Mouse (Mus musculus) left cerebral cortex, postnatal 36 days (tissue): ENCODE results near the gene Zranb1. TPM values are rescaled to one million over a fixed set of nuclear protein-coding genes. Genes with fewer than 3 reads are reported as not detected.

Experiments
- DNase-seq, 2 experiments: peaks; one replicate each; pipeline ENCODE4 v3.0.0; 2021 to 2022; ENCODE audit warnings: low spot score in 2 of 2, mixed read lengths in 1 of 2
- intact Hi-C: fragments of 180-260 bp; cut with DNase I; formaldehyde crosslinking; loops from one replicate; pipeline ENCODE4 v1.15.1; 2025
- total RNA-seq, 2 experiments: library from RNA; stranded (reverse); gene quantifications; 2 replicates each; pipeline ENCODE4 v1.2.3; 2021

The Zranb1 gene
- total RNA-seq, 2 experiments from 2014 or later, result 38.4 to 44.5 TPM

GRCm38 (mm10) chr7:132921971-132922370, 9.0 kb upstream of the Zranb1 start:
- DNase-seq, result no peak
- intact Hi-C loops, result no loop called here

GRCm38 (mm10) chr7:132925227-132925626, 5.7 kb upstream of the Zranb1 start:
- no peak for DNase-seq
- intact Hi-C loops, result no loop called here

GRCm38 (mm10) chr7:132927201-132927600, 3.7 kb upstream of the Zranb1 start:
- DNase-seq, result no peak
- intact Hi-C loops, result no loop called here

GRCm38 (mm10) chr7:132930055-132930454, 887 bp upstream of the Zranb1 start:
- intact Hi-C loops, result no loop called here
- DNase-seq, result no peak

- intact Hi-C loops, result no loop called here
- peak in 1 of 2 experiments; percentile 32 for DNase-seq
Observed at GRCm38 (mm10) chr7:132931560-132932351, 814 bp downstream of the Zranb1 start.

GRCm38 (mm10) chr7:132933331-132933730, 2.4 kb downstream of the Zranb1 start:
- DNase-seq, result no peak
- intact Hi-C loops, result no loop called here

GRCm38 (mm10) chr7:132934743-132935142, 3.8 kb downstream of the Zranb1 start:
- intact Hi-C loops, result no loop called here
- no peak for DNase-seq

- DNase-seq, result no peak
- intact Hi-C loops, result no loop called here
Observed at GRCm38 (mm10) chr7:132939118-132939517, 8.2 kb downstream of the Zranb1 start.

GRCm38 (mm10) chr7:132940569-132940968, 9.6 kb downstream of the Zranb1 start:
- intact Hi-C loops, result no loop called here
- no peak for DNase-seq

GRCm38 (mm10) chr7:132949968-132950367, 19.0 kb downstream of the Zranb1 start:
- intact Hi-C loops, result no loop called here
- DNase-seq, result no peak

- intact Hi-C loops, result no loop called here
- no peak for DNase-seq
Observed at GRCm38 (mm10) chr7:132950613-132951012, 19.7 kb downstream of the Zranb1 start.

- intact Hi-C loops, result no loop called here
- DNase-seq, result no peak
Observed at GRCm38 (mm10) chr7:132964395-132964794, 33.5 kb downstream of the Zranb1 start.

GRCm38 (mm10) chr7:132965707-132966106, 34.8 kb downstream of the Zranb1 start:
- DNase-seq, result no peak
- intact Hi-C loops, result no loop called here

- intact Hi-C loops, result no loop called here
- DNase-seq, result no peak
Observed at GRCm38 (mm10) chr7:132972079-132972478, 41.1 kb downstream of the Zranb1 start.

- no peak for DNase-seq
- intact Hi-C loops, result no loop called here
Observed at GRCm38 (mm10) chr7:132976079-132976478, 45.1 kb downstream of the Zranb1 start.

GRCm38 (mm10) chr7:132977981-132978380, 47.0 kb downstream of the Zranb1 start:
- no peak for DNase-seq
- intact Hi-C loops, result no loop called here

GRCm38 (mm10) chr7:132982639-132983038, 51.7 kb downstream of the Zranb1 start:
- DNase-seq, result no peak
- intact Hi-C loops, result no loop called here

- intact Hi-C loops, result no loop called here
- DNase-seq, result no peak
Observed at GRCm38 (mm10) chr7:132989839-132990238, 58.9 kb downstream of the Zranb1 start.

- DNase-seq, result no peak
- intact Hi-C loops, result no loop called here
Observed at GRCm38 (mm10) chr7:132991240-132991900, 60.4 kb downstream of the Zranb1 start.

GRCm38 (mm10) chr7:132992967-132993615, 62.1 kb downstream of the Zranb1 start:
- DNase-seq, result no peak
- intact Hi-C loops, result no loop called here

GRCm38 (mm10) chr7:132994120-132994519, 63.2 kb downstream of the Zranb1 start:
- intact Hi-C loops, result no loop called here

More at GRCm38 (mm10) chr7:132994120-132994519, 63.2 kb downstream of the Zranb1 start:
- DNase-seq, result no peak
